Mouse (Mus musculus) right cerebral cortex, postnatal 4 days (tissue): ENCODE measurements around the gene Arpc1a.
"Not testable (repeated sequence)": the region's sequence is repeated elsewhere in the genome, so short reads cannot be mapped to it uniquely, and the experiment has no call there.

ENCODE experiments used
- DNase-seq: peaks from one replicate; pipeline ENCODE4 v3.0.0-alpha.2; 2022

The Arpc1a gene

GRCm38 (mm10) chr5:145083632-145084451, at the start of gene Arpc1a, which contains the start of gene Kpna7:
Gene Arpc1a (plus strand): TSS chr5:145083830.
Gene Kpna7 (minus strand): TSS chr5:145084030.
- DNase-seq, result peak; percentile 94

DNA sequence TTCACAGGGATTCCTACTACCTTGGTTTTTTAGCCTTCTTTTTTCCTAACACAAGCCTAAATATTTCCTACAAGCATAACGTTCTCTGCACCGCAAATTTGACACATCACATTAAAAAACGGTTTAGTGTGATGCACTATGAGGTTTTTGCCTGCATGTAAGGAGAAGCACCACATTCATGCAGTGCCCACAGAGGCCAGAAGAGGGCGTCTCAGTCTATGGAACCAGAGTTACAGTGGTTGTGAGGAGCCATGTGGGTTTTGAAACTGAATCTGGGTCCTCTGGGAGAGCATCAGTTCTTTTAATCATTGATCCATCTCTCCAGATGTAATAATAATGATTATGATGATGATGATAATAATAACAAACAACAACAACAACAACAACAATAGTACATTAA, 42.0 kb upstream of the Arpc1a start:
- peak; percentile 34 for DNase-seq

GRCm38 (mm10) chr5:145042690-145043089, 40.9 kb upstream of the Arpc1a start, which contains the start of gene 1700018F24Rik:
Gene 1700018F24Rik (plus strand): TSS chr5:145042990.
- not testable (repeated sequence) for DNase-seq

DNA sequence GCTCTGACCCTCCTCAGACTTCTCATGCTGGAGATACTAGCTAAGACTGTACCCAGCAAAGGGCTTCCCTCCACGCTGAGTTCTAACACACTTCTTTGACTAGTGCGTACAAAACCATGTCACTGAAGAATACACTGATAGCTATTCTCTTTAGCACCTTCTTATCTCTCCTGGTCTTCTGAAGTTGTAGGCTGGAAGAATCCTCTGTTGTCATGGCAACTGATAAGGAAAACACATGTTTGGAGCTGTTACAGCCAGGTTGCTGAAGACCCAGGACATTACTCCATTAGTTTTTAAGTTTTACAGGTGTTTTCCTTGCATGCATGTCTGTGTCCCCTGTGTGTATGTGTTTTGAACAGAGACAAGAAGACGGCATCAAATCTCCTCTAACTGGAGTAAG, 29.4 kb upstream of the Arpc1a start:
- not testable (repeated sequence) for DNase-seq

DNA sequence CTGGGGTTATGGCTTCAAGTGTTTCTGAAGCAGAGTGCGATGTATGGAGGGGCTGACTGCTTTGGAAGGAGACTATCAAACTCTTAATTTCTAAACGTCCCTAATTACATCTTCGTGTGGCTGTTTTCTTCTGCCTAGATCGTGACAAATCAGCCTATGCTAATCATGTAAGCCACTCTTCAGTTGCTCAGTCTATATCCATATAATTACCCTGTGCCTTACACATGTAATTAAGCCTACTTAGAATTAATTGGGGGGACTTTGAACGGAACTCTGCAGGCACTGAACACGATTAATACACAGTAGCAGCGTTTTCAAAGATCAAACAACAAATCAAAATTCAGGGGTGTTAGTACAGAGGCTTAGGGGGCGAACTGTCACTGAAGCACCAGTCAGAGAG, 25.7 kb upstream of the Arpc1a start:
- DNase-seq, result no peak

DNA sequence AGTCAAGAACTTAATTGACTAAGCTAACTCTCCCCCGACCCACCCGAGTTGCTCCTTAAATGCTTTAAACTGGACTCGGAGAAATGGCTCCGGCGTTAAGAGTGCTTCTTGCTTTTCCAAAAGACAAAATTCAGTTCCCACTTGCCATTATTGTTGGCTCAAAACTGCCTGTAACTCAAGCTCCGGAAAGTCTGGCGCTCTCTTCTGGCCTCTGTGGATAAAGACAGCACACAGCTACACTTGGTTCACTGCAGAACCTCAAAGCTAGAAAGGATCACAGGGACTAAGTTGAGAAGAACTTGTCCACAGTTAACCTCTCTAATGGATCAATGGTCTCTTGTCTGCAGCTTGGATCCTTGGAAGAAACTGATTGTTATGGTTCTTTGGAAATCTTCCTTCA, 24.9 kb upstream of the Arpc1a start:
- no peak for DNase-seq

DNA sequence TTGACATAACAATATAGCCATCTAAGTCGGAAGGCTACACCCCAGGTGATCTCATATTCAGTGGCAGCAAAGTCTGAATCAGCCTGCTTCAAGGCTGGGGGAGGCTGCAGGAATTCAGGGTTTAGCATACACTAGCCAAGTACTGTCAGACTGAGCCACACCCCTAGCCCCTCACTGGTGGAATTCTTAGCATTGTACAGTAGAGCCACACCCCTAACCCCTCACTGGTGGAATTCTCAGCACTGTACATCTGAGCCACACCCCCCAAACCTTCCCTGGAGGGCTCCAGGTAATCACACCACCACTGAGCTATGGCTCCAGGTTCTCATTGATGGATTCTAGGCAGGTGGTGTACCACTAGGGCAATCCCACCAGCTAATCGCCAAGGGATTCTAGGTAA, 24.1 kb upstream of the Arpc1a start:
- DNase-seq, result no peak

DNA sequence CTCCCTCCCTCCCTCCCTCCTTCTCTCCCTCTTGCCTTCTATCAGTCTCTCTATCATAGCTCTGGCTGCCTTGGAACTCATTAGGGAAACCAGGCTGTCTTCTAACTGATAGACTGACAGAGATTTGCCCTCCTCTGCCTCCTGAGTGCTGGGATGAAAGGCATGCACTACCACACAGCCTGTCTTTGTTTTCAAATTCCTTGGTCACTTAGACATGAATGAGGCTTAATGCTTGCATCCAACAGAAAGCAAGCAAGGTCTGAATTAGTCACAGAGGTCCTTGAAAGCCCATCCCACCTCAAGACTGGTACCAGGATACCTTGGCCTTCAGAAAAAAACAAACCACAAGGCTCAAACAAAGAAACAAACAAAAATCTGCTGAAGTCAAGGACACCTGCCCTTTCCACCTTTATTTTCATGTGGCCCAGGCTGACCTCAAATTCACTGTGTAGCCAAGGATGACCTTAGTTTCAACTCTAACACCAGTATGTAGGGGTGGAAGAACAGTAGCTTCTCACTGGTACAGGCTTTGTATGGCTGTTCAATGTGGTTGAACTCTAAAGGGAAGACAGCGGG, 18.8 kb upstream of the Arpc1a start:
- DNase-seq, result no peak

GRCm38 (mm10) chr5:145068863-145069262, 14.8 kb upstream of the Arpc1a start:
- no peak for DNase-seq

- peak; percentile 89 for DNase-seq
Measured at GRCm38 (mm10) chr5:145069707-145070106, 13.9 kb upstream of the Arpc1a start.

GRCm38 (mm10) chr5:145071342-145071741, 12.3 kb upstream of the Arpc1a start:
- no peak for DNase-seq

DNA sequence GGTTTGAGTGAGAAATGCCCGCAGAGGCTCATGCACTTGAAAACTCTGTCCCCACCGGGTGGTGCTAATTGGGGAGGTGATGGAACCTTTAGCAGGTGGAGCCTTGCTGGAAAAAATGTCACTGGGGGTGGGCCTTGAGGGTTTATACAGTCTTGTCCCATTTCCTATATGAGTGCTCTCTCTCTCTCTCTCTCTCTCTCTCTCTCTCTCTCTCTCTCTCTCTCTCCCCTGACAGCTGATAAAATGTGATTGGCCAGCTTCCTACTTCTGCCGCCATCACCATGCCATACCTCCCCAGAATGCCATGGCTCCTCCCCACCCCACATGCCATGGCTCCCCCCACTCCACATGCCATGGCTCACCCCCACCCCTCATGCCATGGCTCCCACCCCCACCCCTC, 8.5 kb upstream of the Arpc1a start:
- no peak for DNase-seq

DNA sequence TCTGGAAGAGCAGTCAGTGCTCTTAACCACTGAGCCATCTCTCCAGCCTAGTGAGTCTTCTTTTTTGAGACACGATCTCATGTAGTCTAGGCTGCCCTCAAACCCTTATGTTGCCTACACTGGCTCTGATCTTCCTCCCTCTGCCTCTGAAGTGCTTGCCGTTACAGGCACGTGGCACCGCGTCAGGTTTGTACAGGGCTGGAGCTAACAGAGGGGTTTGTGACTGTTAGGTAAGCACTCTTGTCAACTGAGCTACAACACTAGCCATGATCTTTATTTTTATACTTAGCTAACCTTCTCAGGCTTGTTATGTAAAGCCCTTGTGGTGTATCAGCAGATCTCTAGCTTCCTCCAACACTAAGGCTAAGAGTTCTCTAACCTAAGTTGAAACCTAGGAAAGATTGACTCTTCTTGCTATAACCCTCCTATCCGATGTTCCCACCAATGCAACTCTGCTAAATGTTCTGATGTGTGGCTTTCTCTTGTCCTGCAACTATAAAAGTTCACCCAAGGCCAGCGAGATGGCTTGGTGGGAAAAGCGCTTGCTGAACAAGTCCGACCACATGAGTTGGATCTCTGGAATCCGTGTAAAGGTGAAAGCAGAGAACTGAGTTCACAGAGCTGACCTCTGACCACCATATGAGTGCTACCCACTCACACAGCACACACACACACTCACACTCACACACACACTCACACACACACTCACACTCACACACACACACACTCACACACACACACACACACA, 1.6 kb upstream of the Arpc1a start:
- no peak for DNase-seq

DNA sequence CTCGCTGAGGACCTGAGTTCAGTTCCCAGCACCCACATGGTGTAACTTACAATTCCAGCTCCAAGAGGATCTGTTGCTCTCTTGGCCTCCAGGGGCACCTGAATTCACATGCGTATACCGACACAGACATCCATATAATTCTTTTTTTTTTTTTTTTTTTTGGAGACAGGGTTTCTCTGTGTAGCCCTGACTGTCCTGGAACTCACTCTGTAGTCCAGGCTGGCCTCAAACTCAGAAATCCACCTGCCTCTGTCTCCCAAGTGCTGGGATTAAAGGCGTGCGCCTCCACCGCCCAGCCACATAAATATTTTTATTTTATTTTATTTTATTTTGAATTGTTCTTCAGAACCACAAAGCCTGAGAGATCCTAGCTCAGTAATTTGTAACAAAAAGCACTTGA, 429 bp upstream of the Arpc1a start:
- DNase-seq, result not testable (repeated sequence)

GRCm38 (mm10) chr5:145084822-145085221, 1.2 kb downstream of the Arpc1a start:
- no peak for DNase-seq

DNA sequence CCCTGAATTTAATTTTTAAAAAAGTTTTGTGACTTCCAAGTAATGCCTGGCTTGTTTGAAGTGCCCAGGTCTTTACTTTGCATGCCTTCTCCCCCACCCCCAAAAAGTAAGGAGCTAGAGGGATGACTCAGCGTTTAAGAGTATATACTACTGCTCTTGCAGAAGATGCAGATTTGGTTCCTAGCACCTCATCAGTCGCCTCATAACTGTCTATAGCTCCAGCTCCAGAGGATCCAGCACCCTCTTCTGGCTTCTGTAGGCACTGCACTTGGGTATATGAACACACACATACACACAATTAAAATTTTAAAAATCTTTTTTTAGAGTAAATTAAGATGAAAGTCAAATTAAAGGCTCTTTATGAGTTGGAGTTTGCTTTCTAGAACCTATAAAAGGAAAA, 4.6 kb downstream of the Arpc1a start:
- no peak for DNase-seq

DNA sequence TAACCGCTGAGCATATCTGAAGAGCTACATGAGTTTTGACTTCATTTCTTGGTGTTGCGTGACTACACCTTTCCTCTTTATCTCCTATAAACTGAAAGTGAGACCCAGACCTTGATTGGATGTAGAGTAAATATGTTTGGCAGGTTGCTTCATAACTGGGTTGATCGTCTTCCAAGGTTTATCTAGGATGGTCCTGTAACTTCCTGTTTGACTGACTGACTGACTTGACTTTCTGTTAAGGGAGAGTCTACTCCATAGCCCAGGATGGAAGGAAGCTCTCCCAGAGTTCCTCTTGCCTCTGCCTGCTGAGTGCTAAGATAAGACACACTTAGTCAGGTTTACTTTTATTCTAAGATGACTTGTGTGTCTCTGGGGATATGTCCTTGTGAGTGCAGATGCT, 6.2 kb downstream of the Arpc1a start:
- no peak for DNase-seq

- DNase-seq, result no peak
Measured at GRCm38 (mm10) chr5:145096195-145096594, 12.6 kb downstream of the Arpc1a start.

DNA sequence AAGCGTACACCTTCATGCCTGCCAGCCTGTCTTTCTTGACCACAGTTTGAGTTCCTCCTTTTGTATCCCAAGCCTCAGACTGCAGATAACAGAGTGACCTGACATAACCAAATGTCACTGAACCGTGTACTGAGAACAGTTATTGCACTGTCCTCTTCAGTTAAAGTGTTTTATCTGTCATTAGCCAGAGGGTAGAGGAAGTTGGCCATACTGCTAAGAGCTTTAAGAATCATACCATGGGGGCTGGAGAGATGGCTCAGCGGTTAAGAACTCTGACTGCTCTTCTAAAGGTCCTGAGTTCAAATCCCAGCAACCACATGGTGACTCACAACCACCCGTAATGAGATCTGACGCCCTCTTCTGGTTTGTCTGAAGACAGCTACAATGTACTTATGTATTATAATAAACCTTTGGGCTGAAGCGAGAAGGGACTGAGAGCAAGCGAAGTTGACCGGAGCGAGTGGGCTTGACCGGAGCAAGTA, 14.8 kb downstream of the Arpc1a start:
- DNase-seq, result no peak

GRCm38 (mm10) chr5:145100960-145101359, 17.3 kb downstream of the Arpc1a start:
- no peak for DNase-seq

DNA sequence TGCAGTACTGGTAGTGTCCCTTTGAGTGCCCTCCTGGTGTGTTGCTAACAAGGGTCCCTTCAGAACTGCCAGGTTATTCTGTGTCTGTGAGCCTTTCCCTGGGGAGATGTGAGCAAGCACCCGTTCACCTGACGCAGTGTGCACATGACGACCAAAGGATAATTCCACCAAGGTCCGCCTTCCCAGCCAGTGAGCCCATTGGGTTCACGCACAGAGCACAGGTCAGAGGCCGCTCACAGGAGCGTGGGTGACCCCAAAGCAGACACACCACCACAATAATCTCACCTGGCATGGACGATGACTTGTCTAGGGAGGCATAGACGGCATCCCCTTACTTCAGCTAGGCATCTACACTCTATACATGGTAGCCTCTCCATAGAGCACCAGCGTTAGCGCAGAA, 17.8 kb downstream of the Arpc1a start:
- DNase-seq, result not testable (repeated sequence)

DNA sequence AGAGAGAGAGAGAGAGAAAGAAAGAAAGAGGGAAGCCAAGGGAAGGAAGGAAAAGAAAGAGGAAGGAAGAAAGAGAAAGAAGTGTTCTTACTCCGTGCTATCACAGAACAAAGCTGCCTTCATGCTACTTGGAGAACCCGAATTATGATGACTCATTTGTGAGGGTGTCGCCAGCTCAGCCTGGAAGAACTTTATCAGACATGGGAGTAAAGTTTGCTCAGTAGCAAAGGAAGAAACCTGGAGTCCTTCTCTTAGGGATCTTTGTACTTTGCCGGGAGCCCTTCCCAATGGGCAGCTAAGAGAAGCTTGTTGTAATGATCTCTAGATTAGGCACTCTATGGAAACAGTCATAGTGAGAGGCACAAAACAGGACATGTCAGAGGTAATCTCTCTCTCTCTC, 19.1 kb downstream of the Arpc1a start:
- no peak for DNase-seq

DNA sequence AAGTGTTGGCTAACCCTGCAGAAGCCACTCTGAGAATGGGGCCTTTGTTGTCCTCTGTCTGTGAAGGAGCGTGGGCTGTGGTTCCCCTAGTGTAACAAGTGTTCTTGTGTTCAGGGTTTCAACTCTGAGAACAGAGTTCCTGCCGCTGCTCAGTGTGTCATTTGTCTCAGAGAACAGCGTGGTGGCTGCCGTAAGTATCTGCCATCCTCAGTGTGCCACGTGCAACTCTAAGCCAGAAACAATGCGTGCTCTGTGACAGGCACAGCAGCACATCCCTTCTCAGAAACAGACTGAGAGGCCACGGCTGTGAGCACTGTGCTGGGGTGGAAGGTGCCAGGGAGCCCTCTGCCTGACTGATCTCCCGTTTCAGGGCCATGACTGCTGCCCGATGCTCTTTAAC, 20.7 kb downstream of the Arpc1a start:
- no peak for DNase-seq
